ENCODE assay signal across 9 mouse cellular contexts in genomic region chr19:46014572-46015178, GRCm38 (mm10). TPM values are rescaled to one million over a fixed set of nuclear protein-coding genes. Genes with fewer than 3 reads are reported as not detected.
A peak's percentile ranks its signal among the peaks of the same experiment; 100 is the strongest.
DNase-seq lines count a peak whose midpoint lies in the region; ATAC-seq and TF ChIP-seq lines count a peak whose summit lies in the region.
"Had no signal": no experiment of that assay in that cellular context is flagged by ENCODE, and none has a peak within 500 bp of the region (broad histone marks: within the 10 kb centered on the region; RNA-seq: fewer than 3 reads in every experiment).

No protein-coding gene starts in this region.

- H3K4me2 ChIP-seq in CH12.LX (ENCODE audit: insufficient read depth, low read depth, poor library complexity, severe bottlenecking), result peak overlapping the region; percentile 58; the same call in 1 of the 2 replicates
- no peak overlapping the region for H3K4me2 ChIP-seq in embryonic facial prominence, embryonic 15.5 days (replicated peaks)
- no peak overlapping the region for H3K4me2 ChIP-seq in heart, embryonic 16.5 days (ENCODE audit: low read depth, low read length)
- H3K4me2 ChIP-seq: limb, embryonic 15.5 days had no signal

- H3K9me3 ChIP-seq in CH12.LX (replicated peaks; ENCODE audit: low read length), result no peaks in the 10 kb centered on the region
- no peaks in the 10 kb centered on the region for H3K9me3 ChIP-seq in embryonic facial prominence, embryonic 15.5 days (replicated peaks)
- H3K9me3 ChIP-seq in heart, embryonic 16.5 days (replicated peaks; ENCODE audit: control insufficient read depth, low read length), result peaks cover 8% of the 10 kb centered on the region; the same call in 1 of the 2 replicates
- H3K9me3 ChIP-seq: limb, embryonic 15.5 days had no signal

- WGBS in embryonic facial prominence, embryonic 15.5 days, result 37% methylated on average over 12 of the region's 12 CpGs
- WGBS in heart, embryonic 16.5 days, result 28% methylated on average over 12 of the region's 12 CpGs
- WGBS in large intestine, adult 2 months, result 27% methylated on average over 12 of the region's 12 CpGs
- WGBS in olfactory bulb, adult 2 months, result 40% methylated on average over 12 of the region's 12 CpGs

- no peak for TF ChIP-seq EP300 in CH12.LX (IDR thresholded peaks at IDR 0.05; ENCODE audit: low read length)

- no peak overlapping the region for H3K27ac ChIP-seq in CH12.LX (ENCODE audit: insufficient read depth, low read depth)
- H3K27ac ChIP-seq in bone marrow macrophage, adult 2 months (ENCODE audit: insufficient read depth, low read depth, low read length), result no peak overlapping the region
- H3K27ac ChIP-seq in embryonic facial prominence, embryonic 15.5 days (replicated peaks), result no peak overlapping the region
- H3K27ac ChIP-seq in heart, embryonic 16.5 days (ENCODE audit: low read length), result no peak overlapping the region
- H3K27ac ChIP-seq in olfactory bulb, adult 2 months (ENCODE audit: insufficient read depth, low read depth, low read length), result no peak overlapping the region
- H3K27ac ChIP-seq: limb, embryonic 15.5 days had no signal

- no peaks in the 10 kb centered on the region for H3K36me3 ChIP-seq in CH12.LX (replicated peaks in 1 of 2; ENCODE audit: control insufficient read depth in 1 of 2, insufficient read depth in 1 of 2, low read length in 1 of 2)
- no peaks in the 10 kb centered on the region for H3K36me3 ChIP-seq in embryonic facial prominence, embryonic 15.5 days
- no peaks in the 10 kb centered on the region for H3K36me3 ChIP-seq in heart, embryonic 16.5 days (ENCODE audit: control insufficient read depth, insufficient read depth)
- H3K36me3 ChIP-seq: limb, embryonic 15.5 days had no signal

- dilution Hi-C loops in CH12.LX (cut with MboI; ENCODE audit: extremely low pct_ligation_motif_present, extremely low pct_unique_long_range_greater_than_20kb, low sequenced_read_pairs), result no loop called here

- H3K79me2 ChIP-seq in CH12.LX (replicated peaks; ENCODE audit: control insufficient read depth, extremely low read depth, insufficient read depth, poor library complexity, severe bottlenecking), result no peaks in the 10 kb centered on the region

- no peak overlapping the region; the same call in 1 of the 2 replicates for H3K9ac ChIP-seq in CH12.LX (ENCODE audit: insufficient read depth, low read depth)
- no peak overlapping the region for H3K9ac ChIP-seq in embryonic facial prominence, embryonic 15.5 days
- no peak overlapping the region for H3K9ac ChIP-seq in heart, embryonic 16.5 days (ENCODE audit: low read length)
- H3K9ac ChIP-seq: limb, embryonic 15.5 days had no signal

- peak; percentile 86 to 100 for TF ChIP-seq CTCF in CH12.LX (conservative IDR thresholded peaks at IDR 0.05 in 1 of 2, IDR thresholded peaks at IDR 0.05 in 1 of 2; ENCODE audit: low read depth in 2 of 2, low read length in 2 of 2)
- peak; percentile 99 for TF ChIP-seq CTCF in bone marrow macrophage, adult 2 months (IDR thresholded peaks at IDR 0.05; ENCODE audit: low read depth, low read length)
- TF ChIP-seq CTCF in olfactory bulb, adult 2 months (IDR thresholded peaks at IDR 0.05; ENCODE audit: insufficient read depth, low read depth, low read length), result peak; percentile 88

- H3K4me3 ChIP-seq in CH12.LX (replicated peaks in 1 of 3; ENCODE audit: low read depth in 2 of 3, low read length in 2 of 3, poor library complexity in 1 of 3), result no peak overlapping the region
- H3K4me3 ChIP-seq in bone marrow macrophage, adult 2 months (ENCODE audit: insufficient read depth, low read length), result no peak overlapping the region
- no peak overlapping the region for H3K4me3 ChIP-seq in embryonic facial prominence, embryonic 15.5 days (replicated peaks)
- H3K4me3 ChIP-seq in heart, embryonic 16.5 days (ENCODE audit: low read length), result no peak overlapping the region
- H3K4me3 ChIP-seq in olfactory bulb, adult 2 months (ENCODE audit: insufficient read depth, low read depth, low read length), result no peak overlapping the region
- H3K4me3 ChIP-seq: limb, embryonic 15.5 days had no signal

- DNase-seq in CH12.LX (ENCODE audit: extremely low read depth), result peak; percentile 88
- DNase-seq in large intestine, adult 2 months (ENCODE audit: low read depth, low spot score), result peak; percentile 92
- DNase-seq in lung, adult 18-20 months, result peak; percentile 90 to 91
- DNase-seq in testis, postnatal 14 days (ENCODE audit: low spot score), result peak; percentile 81

- in situ Hi-C loops in CH12.LX (cut with MboI; ENCODE audit: low pct_ligation_motif_present, low pct_unique_long_range_greater_than_20kb, low sequenced_read_pairs), result loop anchor here (25.0 kb wide), 1 partner anchor 452 kb away; the partner anchor contains the start of genes Gm17018 and Poll

- H3K27me3 ChIP-seq in CH12.LX (replicated peaks), result no peaks in the 10 kb centered on the region
- no peaks in the 10 kb centered on the region for H3K27me3 ChIP-seq in embryonic facial prominence, embryonic 15.5 days
- H3K27me3 ChIP-seq in heart, embryonic 16.5 days (ENCODE audit: control insufficient read depth, insufficient read depth, low read length), result no peaks in the 10 kb centered on the region
- H3K27me3 ChIP-seq: limb, embryonic 15.5 days had no signal

- H3K4me1 ChIP-seq in CH12.LX (ENCODE audit: control insufficient read depth in 1 of 2, insufficient read depth in 2 of 2), result no peaks in the 10 kb centered on the region
- H3K4me1 ChIP-seq in bone marrow macrophage, adult 2 months (ENCODE audit: control insufficient read depth, insufficient read depth, low read length), result no peaks in the 10 kb centered on the region
- 0 out of 2 replicates have a peak, but pooled peaks cover 2% of the 10 kb centered on the region for H3K4me1 ChIP-seq in embryonic facial prominence, embryonic 15.5 days
- no peaks in the 10 kb centered on the region for H3K4me1 ChIP-seq in heart, embryonic 16.5 days (ENCODE audit: control insufficient read depth, insufficient read depth, low read length)
- no peaks in the 10 kb centered on the region for H3K4me1 ChIP-seq in olfactory bulb, adult 2 months (ENCODE audit: control insufficient read depth, insufficient read depth, low read length)

- no peak; the same call in none of the 2 replicates for TF ChIP-seq RAD21 in CH12.LX (IDR thresholded peaks at IDR 0.05; ENCODE audit: low read depth, low read length)

- ATAC-seq in embryonic facial prominence, embryonic 15.5 days (ENCODE audit: insufficient number of reproducible peaks, low FRiP score, low TSS enrichment, low read depth), result peak; percentile 69; the same call in 1 of the 2 replicates
- ATAC-seq in heart, embryonic 16.5 days (replicated peaks; ENCODE audit: extremely low read depth, insufficient read depth, low FRiP score), result peak; percentile 76

- no peak for TF ChIP-seq POLR2A in CH12.LX (IDR thresholded peaks at IDR 0.05; ENCODE audit: low read depth, low read length)
- TF ChIP-seq POLR2A in bone marrow macrophage, adult 2 months (IDR thresholded peaks at IDR 0.05; ENCODE audit: borderline replicate concordance, low read depth, low read length), result no peak
- no peak for TF ChIP-seq POLR2A in olfactory bulb, adult 2 months (IDR thresholded peaks at IDR 0.05; ENCODE audit: insufficient read depth, low read depth, low read length)

RNA-seq across cellular contexts. Expression of gene Hps6, which starts 11.4 kb away (rescaled TPM):
- 10.5 and 10.6 TPM in 2 replicates for total RNA-seq in CH12.LX (2012; rRNA removed)
- total RNA-seq in CH12.LX (2014; rRNA removed), result 6.0 and 6.7 TPM in 2 replicates
- 5.1 and 5.8 TPM in 2 replicates for polyA plus RNA-seq in CH12.LX (2012; ENCODE audit: insufficient read length, low read depth)
- polyA plus RNA-seq in bone marrow macrophage, adult 2 months (2012; ENCODE audit: insufficient read depth, insufficient read length, missing spikeins), result 6.7 and 6.9 TPM in 2 replicates
- polyA plus RNA-seq in embryonic facial prominence, embryonic 15.5 days (2015; fragmentation: Nextera tagmentation; extraction: Ambion mirVana), result 8.7 and 10.1 TPM in 2 replicates
- polyA plus RNA-seq in heart, embryonic 16.5 days (2015; fragmentation: Nextera tagmentation; extraction: Ambion mirVana), result 7.4 and 8.5 TPM in 2 replicates
- 3.9 and 4.3 TPM in 2 replicates for polyA plus RNA-seq in large intestine, adult 2 months (2012; rRNA removed)
- not detected in 2 replicates for polyA plus RNA-seq in olfactory bulb, adult 2 months (2012; ENCODE audit: insufficient read depth, insufficient read length, low replicate concordance, missing spikeins)

RNA-seq across cellular contexts. Expression of gene Armh3, which starts 16.4 kb away (rescaled TPM):
- total RNA-seq in CH12.LX (2012; rRNA removed), result 1.9 and 2.2 TPM in 2 replicates
- total RNA-seq in CH12.LX (2014; rRNA removed), result 1.1 and 1.3 TPM in 2 replicates
- 4.3 and 4.9 TPM in 2 replicates for polyA plus RNA-seq in CH12.LX (2012; ENCODE audit: insufficient read length, low read depth)
- 9.6 and 13.2 TPM in 2 replicates for polyA plus RNA-seq in bone marrow macrophage, adult 2 months (2012; ENCODE audit: insufficient read depth, insufficient read length, missing spikeins)
- polyA plus RNA-seq in embryonic facial prominence, embryonic 15.5 days (2015; fragmentation: Nextera tagmentation; extraction: Ambion mirVana), result 16.6 and 20.5 TPM in 2 replicates
- polyA plus RNA-seq in heart, embryonic 16.5 days (2015; fragmentation: Nextera tagmentation; extraction: Ambion mirVana), result 14.8 and 15.3 TPM in 2 replicates
- 10.3 and 11.5 TPM in 2 replicates for polyA plus RNA-seq in large intestine, adult 2 months (2012; rRNA removed)
- polyA plus RNA-seq in olfactory bulb, adult 2 months (2012; ENCODE audit: insufficient read depth, insufficient read length, low replicate concordance, missing spikeins), result not detected in 2 replicates

RNA-seq across cellular contexts. Expression of gene Pprc1, which starts 30.0 kb away (rescaled TPM):
- 21.2 and 26.1 TPM in 2 replicates for total RNA-seq in CH12.LX (2012; rRNA removed)
- 9.2 and 13.0 TPM in 2 replicates for total RNA-seq in CH12.LX (2014; rRNA removed)
- polyA plus RNA-seq in CH12.LX (2012; ENCODE audit: insufficient read length, low read depth), result 65.0 and 68.7 TPM in 2 replicates
- 10.9 and 16.5 TPM in 2 replicates for polyA plus RNA-seq in bone marrow macrophage, adult 2 months (2012; ENCODE audit: insufficient read depth, insufficient read length, missing spikeins)
- 37.0 and 38.3 TPM in 2 replicates for polyA plus RNA-seq in embryonic facial prominence, embryonic 15.5 days (2015; fragmentation: Nextera tagmentation; extraction: Ambion mirVana)
- 19.3 and 22.4 TPM in 2 replicates for polyA plus RNA-seq in heart, embryonic 16.5 days (2015; fragmentation: Nextera tagmentation; extraction: Ambion mirVana)
- polyA plus RNA-seq in large intestine, adult 2 months (2012; rRNA removed), result 14.9 and 21.6 TPM in 2 replicates
- polyA plus RNA-seq in olfactory bulb, adult 2 months (2012; ENCODE audit: insufficient read depth, insufficient read length, low replicate concordance, missing spikeins), result not detected in 2 replicates

RNA-seq across cellular contexts. Expression of gene Ldb1, which starts 30.3 kb away (rescaled TPM):
- total RNA-seq in CH12.LX (2012; rRNA removed), result 56.9 and 63.1 TPM in 2 replicates
- 59.2 and 67.6 TPM in 2 replicates for total RNA-seq in CH12.LX (2014; rRNA removed)
- polyA plus RNA-seq in CH12.LX (2012; ENCODE audit: insufficient read length, low read depth), result 114 and 120 TPM in 2 replicates
- 103 and 106 TPM in 2 replicates for polyA plus RNA-seq in bone marrow macrophage, adult 2 months (2012; ENCODE audit: insufficient read depth, insufficient read length, missing spikeins)
- polyA plus RNA-seq in embryonic facial prominence, embryonic 15.5 days (2015; fragmentation: Nextera tagmentation; extraction: Ambion mirVana), result 114 and 120 TPM in 2 replicates
- polyA plus RNA-seq in heart, embryonic 16.5 days (2015; fragmentation: Nextera tagmentation; extraction: Ambion mirVana), result 68.0 and 81.9 TPM in 2 replicates
- 65.3 and 79.8 TPM in 2 replicates for polyA plus RNA-seq in large intestine, adult 2 months (2012; rRNA removed)
- polyA plus RNA-seq in olfactory bulb, adult 2 months (2012; ENCODE audit: insufficient read depth, insufficient read length, low replicate concordance, missing spikeins), result 245 TPM in 1 of 2 replicates, not detected in the other
